Mouse (Mus musculus): ENCODE results near the gene Dnajb8.

DNA sequence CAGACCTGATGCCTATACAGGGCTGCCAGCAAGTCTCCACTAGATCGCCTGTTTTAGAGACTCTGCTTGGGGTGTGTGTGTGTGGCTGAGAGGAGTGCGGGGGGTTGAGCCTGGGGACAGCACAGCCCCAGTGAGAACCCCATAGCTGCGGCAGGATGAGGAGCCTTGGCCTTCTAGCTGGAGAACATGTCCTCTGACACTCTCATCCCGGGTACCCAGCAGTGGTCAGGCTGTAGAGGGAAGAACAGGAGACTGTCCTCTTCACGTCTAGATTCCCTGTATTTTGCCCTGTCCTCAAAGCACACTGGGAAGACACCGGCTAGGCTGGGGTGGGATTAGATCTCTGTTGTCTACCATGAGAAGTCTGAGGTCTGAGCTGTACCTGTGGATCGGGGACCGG, 13.4 kb downstream of the Dnajb8 start:
- TF ChIP-seq CTCF (IDR thresholded peaks at IDR 0.05; ENCODE audit: borderline replicate concordance, insufficient read depth, low read length) (no peak), POLR2A (IDR thresholded peaks at IDR 0.05; ENCODE audit: low read depth, low read length) (no peak)
